Mouse (Mus musculus): ENCODE results near the gene 2010111I01Rik. TPM values are rescaled to one million over a fixed set of nuclear protein-coding genes. Genes with fewer than 3 reads are reported as not detected.
A peak's percentile ranks its signal among the peaks of the same experiment; 100 is the strongest.

2010111I01Rik gene
- polyA plus RNA-seq, 1 experiment from 2014 or later: 144 TPM

DNA sequence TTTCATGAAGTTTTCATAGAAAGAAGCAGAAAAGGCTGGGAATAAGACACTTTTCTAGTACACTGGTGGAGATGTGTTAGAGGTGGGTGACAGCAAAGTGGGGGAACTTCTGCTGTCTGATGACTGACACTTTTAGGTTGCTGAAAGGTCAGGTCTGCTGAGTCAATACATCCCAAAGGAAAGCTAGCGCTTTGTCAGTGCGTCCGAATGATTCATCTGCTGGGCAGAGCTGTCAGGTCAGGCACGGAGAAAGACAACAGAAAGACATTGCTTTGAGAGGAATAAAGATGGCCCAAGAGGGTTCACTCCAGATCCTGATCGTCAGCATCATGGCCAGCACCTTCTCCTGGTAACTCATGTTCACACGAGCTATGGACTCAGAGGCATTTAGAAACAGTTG lies 128.9 kb downstream of the 2010111I01Rik start:
- Histone ChIP-seq H3K27ac (replicated peaks; ENCODE audit: low read depth, low read length) (peak overlapping the region; percentile 62; the same call in 1 of the 2 replicates), H3K36me3 (ENCODE audit: control insufficient read depth, insufficient read depth, low read length) (no peaks in the 10 kb centered on the region), H3K4me2 (ENCODE audit: low read depth, low read length) (no peak overlapping the region), H3K4me1 (ENCODE audit: control insufficient read depth, insufficient read depth, low read length) (peaks cover 34% of the 10 kb centered on the region), H3K9me3 (ENCODE audit: control insufficient read depth, low read length) (no peaks in the 10 kb centered on the region), H3K4me3 (ENCODE audit: low read depth, low read length) (no peak overlapping the region), H3K9ac (ENCODE audit: low read depth, low read length) (no peak overlapping the region), H3K27me3 (replicated peaks; ENCODE audit: control insufficient read depth, insufficient read depth, low read length) (no peaks in the 10 kb centered on the region)
- DNase-seq (ENCODE audit: low spot score): no peak
- ATAC-seq (ENCODE audit: low read depth): no peak
- 75% methylated on average over 6 of the region's 6 CpGs for WGBS

DNA sequence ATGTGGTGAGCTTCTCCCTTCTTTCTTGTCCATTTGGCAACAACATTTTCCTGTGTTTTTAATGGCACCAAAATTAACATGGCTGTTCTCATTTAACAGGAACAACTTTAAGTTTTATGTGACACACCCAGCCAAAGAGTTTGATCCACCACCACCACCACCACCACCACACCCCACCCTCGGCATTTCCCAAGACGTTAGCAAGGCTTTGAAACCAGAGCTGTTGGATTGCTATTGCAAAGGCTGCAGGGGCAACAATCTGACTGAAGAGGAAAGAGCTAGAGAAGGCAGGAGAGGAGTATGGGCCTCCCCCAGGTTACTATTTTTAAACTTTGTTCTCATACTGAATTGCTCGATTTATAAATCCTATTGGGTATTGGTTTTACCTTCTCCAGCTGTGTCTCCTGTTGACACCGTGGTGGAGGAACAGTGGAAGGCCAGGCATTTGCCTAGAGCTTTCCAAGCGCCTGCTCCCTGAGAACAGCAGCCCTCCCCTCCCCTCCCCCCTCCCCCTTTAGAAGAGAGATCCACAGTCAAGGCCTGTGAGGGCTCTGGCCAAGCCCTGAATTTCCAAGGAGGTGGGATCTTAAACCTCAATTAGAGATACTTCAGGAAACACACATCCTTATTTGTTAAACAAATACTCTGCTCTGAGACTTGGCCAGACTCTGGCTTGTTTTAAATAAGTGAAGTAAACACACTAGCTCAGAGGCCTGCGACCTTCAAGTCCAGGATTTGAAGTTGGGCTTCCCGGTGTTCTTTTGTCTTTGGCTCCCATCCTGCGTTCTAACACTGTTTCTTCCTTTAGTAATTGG lies 129.8 kb downstream of the 2010111I01Rik start:
- Histone ChIP-seq H3K4me1 (ENCODE audit: control insufficient read depth, insufficient read depth, low read length) (peaks cover 34% of the 10 kb centered on the region), H3K27ac (replicated peaks; ENCODE audit: low read depth, low read length) (peak overlapping the region; percentile 62)
- peak; percentile 66 for ATAC-seq (ENCODE audit: low read depth)

DNA sequence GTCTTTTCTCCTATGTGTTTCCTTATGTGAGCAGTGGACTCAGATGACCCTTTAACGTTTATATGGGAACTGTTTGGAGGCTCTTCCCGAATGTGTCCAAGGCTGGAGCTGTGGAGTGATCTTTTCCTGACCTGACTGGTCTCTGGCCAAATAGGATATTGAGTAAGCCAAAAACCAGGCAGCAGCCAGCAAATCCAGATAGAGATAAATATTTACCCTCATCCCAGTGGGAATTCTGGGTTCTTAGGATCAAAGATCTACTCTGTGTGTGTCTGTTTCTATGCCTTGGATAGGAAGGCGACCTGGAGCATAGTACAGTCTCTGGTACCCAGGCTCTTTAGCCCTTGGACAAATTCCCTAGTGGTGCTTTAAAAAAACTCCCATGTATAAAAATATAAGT lies 132.1 kb downstream of the 2010111I01Rik start:
- Histone ChIP-seq H3K4me2 (ENCODE audit: low read depth, low read length) (no peak overlapping the region), H3K9me3 (ENCODE audit: control insufficient read depth, low read length) (no peaks in the 10 kb centered on the region), H3K9ac (ENCODE audit: low read depth, low read length) (no peak overlapping the region), H3K27ac (replicated peaks; ENCODE audit: low read depth, low read length) (peak overlapping the region; percentile 45; the same call in 1 of the 2 replicates), H3K4me1 (ENCODE audit: control insufficient read depth, insufficient read depth, low read length) (peaks cover 34% of the 10 kb centered on the region), H3K4me3 (ENCODE audit: low read depth, low read length) (no peak overlapping the region), H3K36me3 (ENCODE audit: control insufficient read depth, insufficient read depth, low read length) (no peaks in the 10 kb centered on the region), H3K27me3 (replicated peaks; ENCODE audit: control insufficient read depth, insufficient read depth, low read length) (no peaks in the 10 kb centered on the region)
- 47% methylated on average over 3 of the region's 3 CpGs for WGBS
- ATAC-seq (ENCODE audit: low read depth) (no peak), DNase-seq (ENCODE audit: low spot score) (peak; percentile 62)

More for the DNA sequence above, 129.8 kb downstream of the 2010111I01Rik start:
- WGBS: 16% methylated on average over 8 of the region's 8 CpGs
- Histone ChIP-seq H3K27me3 (replicated peaks; ENCODE audit: control insufficient read depth, insufficient read depth, low read length) (no peaks in the 10 kb centered on the region), H3K9me3 (ENCODE audit: control insufficient read depth, low read length) (no peaks in the 10 kb centered on the region), H3K36me3 (ENCODE audit: control insufficient read depth, insufficient read depth, low read length) (no peaks in the 10 kb centered on the region), H3K9ac (ENCODE audit: low read depth, low read length) (no peak overlapping the region), H3K4me2 (ENCODE audit: low read depth, low read length) (no peak overlapping the region), H3K4me3 (ENCODE audit: low read depth, low read length) (no peak overlapping the region)
- DNase-seq (ENCODE audit: low spot score): peak; percentile 73

DNA sequence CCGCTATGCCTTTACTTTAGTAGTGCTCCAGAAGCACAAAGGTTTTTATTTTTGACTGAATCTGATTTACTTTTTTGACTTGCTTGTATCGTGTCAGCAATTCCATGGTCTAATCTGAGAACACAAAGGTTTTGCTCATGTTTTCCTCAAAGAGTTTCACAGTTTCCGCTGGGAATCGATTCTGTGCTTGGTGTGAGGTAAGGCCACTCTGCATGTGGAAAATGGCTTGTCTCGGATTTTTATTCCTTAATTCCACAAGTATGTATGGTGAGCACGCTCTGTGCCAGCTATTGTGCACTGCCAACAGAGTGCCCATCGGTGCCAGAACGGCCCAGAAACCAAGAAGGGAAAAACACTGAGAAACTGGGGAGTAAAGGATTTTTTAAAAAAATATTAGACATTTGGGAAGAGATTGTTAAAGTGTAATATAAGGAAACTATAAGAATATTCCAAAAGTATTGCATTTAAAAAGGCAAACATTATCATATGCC lies 132.8 kb downstream of the 2010111I01Rik start:
- no peak overlapping the region for H3K9ac ChIP-seq (ENCODE audit: low read depth, low read length)
- WGBS: 65% methylated on average over 8 of the region's 8 CpGs
- H3K4me2 ChIP-seq (ENCODE audit: low read depth, low read length): no peak overlapping the region
- ATAC-seq (ENCODE audit: low read depth) (peak; percentile 48; the same call in 1 of the 2 replicates), DNase-seq (ENCODE audit: low spot score) (peak; percentile 66)
- H3K4me1 ChIP-seq (ENCODE audit: control insufficient read depth, insufficient read depth, low read length): peaks cover 34% of the 10 kb centered on the region
- no peaks in the 10 kb centered on the region for H3K27me3 ChIP-seq (replicated peaks; ENCODE audit: control insufficient read depth, insufficient read depth, low read length)
- H3K9me3 ChIP-seq (ENCODE audit: control insufficient read depth, low read length): no peaks in the 10 kb centered on the region
- peak overlapping the region; percentile 45 for H3K27ac ChIP-seq (replicated peaks; ENCODE audit: low read depth, low read length)
- no peak overlapping the region for H3K4me3 ChIP-seq (ENCODE audit: low read depth, low read length)
- H3K36me3 ChIP-seq (ENCODE audit: control insufficient read depth, insufficient read depth, low read length): no peaks in the 10 kb centered on the region

DNA sequence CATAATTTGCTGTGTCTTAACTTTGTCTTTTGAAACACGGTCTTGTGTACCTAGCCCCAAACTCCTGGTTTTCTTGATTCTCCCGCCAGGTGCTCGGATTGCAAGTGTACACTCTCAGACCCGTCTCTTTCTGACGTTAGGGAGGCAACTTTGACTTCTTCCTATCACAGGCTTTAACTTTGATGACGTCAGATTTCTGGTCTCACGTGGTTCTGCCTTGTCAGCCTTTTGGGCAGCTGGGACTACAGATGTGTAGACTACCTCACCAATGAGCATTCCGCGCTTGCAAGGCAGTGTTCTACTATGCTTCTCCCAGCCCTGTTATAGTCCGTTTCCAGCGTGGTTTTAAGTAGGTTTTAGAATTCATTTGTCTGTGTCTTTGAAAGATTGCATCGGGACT lies 137.1 kb downstream of the 2010111I01Rik start:
- Histone ChIP-seq H3K4me2 (ENCODE audit: low read depth, low read length) (no peak overlapping the region), H3K4me3 (ENCODE audit: low read depth, low read length) (no peak overlapping the region), H3K4me1 (ENCODE audit: control insufficient read depth, insufficient read depth, low read length) (peaks cover 16% of the 10 kb centered on the region; the same call in 1 of the 2 replicates), H3K27me3 (replicated peaks; ENCODE audit: control insufficient read depth, insufficient read depth, low read length) (no peaks in the 10 kb centered on the region), H3K36me3 (ENCODE audit: control insufficient read depth, insufficient read depth, low read length) (no peaks in the 10 kb centered on the region), H3K9ac (ENCODE audit: low read depth, low read length) (no peak overlapping the region), H3K9me3 (ENCODE audit: control insufficient read depth, low read length) (no peaks in the 10 kb centered on the region), H3K27ac (replicated peaks; ENCODE audit: low read depth, low read length) (no peak overlapping the region)
- DNase-seq (ENCODE audit: low spot score): no peak
- WGBS: 70% methylated on average over 12 of the region's 12 CpGs
- ATAC-seq (ENCODE audit: low read depth): no peak

DNA sequence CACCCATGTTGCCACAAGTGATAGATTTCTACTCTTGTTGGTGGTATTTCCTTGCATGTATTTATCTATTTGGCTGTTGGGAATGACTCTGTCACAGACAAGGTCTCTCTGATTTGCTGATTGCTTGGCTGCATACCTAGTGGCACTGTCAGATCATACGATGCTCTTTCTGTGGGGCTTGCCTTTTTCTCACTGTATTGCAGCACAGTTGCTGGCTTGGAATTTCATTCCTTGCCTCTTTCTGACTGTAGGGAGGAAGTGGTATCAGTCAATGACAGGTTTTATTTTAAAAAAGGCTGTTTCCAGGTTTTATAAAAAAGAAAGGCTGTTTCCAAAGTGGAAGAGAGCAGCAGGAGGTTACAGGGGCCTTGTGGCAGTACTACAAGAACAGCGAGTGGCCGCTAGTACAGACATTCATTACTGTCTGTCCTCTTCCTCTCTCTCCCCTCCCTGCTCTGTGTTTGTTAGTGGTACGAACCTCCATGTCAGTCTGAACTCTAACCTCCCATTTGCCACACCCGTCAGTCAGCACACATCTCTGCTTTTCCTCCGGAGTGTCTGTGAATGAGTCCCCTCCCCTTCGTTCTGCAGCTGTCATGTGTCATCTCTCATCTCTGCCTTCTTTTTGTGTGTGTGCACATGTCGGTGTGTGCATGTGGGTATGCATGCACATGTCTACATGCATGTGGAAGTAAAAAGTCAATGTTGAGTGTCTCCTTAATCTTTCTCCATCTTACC lies 138.3 kb downstream of the 2010111I01Rik start:
- H3K27me3 ChIP-seq (replicated peaks; ENCODE audit: control insufficient read depth, insufficient read depth, low read length): no peaks in the 10 kb centered on the region
- ATAC-seq (ENCODE audit: low read depth): peak; percentile 41; the same call in 1 of the 2 replicates
- H3K4me3 ChIP-seq (ENCODE audit: low read depth, low read length): no peak overlapping the region
- 0 out of 2 replicates have a peak, but pooled peaks cover 8% of the 10 kb centered on the region for H3K4me1 ChIP-seq (ENCODE audit: control insufficient read depth, insufficient read depth, low read length)
- H3K36me3 ChIP-seq (ENCODE audit: control insufficient read depth, insufficient read depth, low read length): no peaks in the 10 kb centered on the region
- DNase-seq (ENCODE audit: low spot score): no peak
- no peak overlapping the region for H3K4me2 ChIP-seq (ENCODE audit: low read depth, low read length)
- 41% methylated on average over 8 of the region's 8 CpGs for WGBS
- no peaks in the 10 kb centered on the region for H3K9me3 ChIP-seq (ENCODE audit: control insufficient read depth, low read length)
- H3K9ac ChIP-seq (ENCODE audit: low read depth, low read length): no peak overlapping the region
- no peak overlapping the region for H3K27ac ChIP-seq (replicated peaks; ENCODE audit: low read depth, low read length)

DNA sequence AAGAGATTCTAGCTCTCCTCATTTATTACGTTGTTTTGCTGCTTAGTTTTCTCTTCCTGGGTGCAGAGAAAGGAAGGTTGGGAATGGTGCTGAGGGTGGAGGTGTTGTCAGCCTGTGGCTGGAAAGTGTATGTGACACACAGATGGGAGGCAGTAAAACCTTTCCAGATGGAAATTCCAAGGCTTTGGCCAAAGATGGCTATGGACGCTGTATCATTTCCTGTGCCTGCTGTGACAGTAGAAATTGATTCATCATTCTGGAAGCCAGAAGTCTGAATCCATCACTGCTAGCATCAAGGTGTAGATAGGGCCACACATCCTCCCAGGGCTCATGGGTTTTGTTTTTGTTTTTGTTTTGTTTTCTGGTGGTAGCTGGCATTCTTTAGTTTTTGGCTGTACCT lies 141.9 kb downstream of the 2010111I01Rik start:
- Histone ChIP-seq H3K4me1 (ENCODE audit: control insufficient read depth, insufficient read depth, low read length) (peaks cover 11% of the 10 kb centered on the region), H3K9me3 (ENCODE audit: control insufficient read depth, low read length) (no peaks in the 10 kb centered on the region), H3K36me3 (ENCODE audit: control insufficient read depth, insufficient read depth, low read length) (no peaks in the 10 kb centered on the region), H3K27me3 (replicated peaks; ENCODE audit: control insufficient read depth, insufficient read depth, low read length) (no peaks in the 10 kb centered on the region), H3K4me3 (ENCODE audit: low read depth, low read length) (no peak overlapping the region), H3K4me2 (ENCODE audit: low read depth, low read length) (no peak overlapping the region), H3K27ac (replicated peaks; ENCODE audit: low read depth, low read length) (no peak overlapping the region), H3K9ac (ENCODE audit: low read depth, low read length) (no peak overlapping the region)
- WGBS: 53% methylated on average over 2 of the region's 2 CpGs
- DNase-seq (ENCODE audit: low spot score) (no peak), ATAC-seq (ENCODE audit: low read depth) (no peak)

DNA sequence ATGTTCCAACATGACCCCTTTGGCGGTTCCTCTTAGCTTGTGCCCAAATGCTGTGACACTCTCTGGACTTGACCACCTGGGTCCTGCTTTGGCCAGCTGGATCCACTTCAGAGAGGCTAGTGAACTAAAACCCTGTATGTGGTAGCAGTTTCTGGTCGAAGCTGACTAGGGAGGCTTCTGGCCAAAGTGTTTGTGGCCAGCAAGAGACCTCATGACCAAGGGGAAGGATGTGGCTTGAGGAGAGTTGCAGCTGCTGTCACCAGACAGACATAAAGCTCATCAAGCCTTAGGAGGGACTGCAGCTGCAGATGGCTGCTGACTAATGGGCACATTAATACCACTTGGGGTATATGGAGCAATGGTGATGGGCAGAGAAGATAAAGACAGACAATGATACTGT lies 143.9 kb downstream of the 2010111I01Rik start:
- ATAC-seq (ENCODE audit: low read depth) (no peak), DNase-seq (ENCODE audit: low spot score) (no peak)
- H3K9ac ChIP-seq (ENCODE audit: low read depth, low read length): no peak overlapping the region
- H3K27me3 ChIP-seq (replicated peaks; ENCODE audit: control insufficient read depth, insufficient read depth, low read length): no peaks in the 10 kb centered on the region
- H3K27ac ChIP-seq (replicated peaks; ENCODE audit: low read depth, low read length): no peak overlapping the region
- no peak overlapping the region for H3K4me2 ChIP-seq (ENCODE audit: low read depth, low read length)
- 73% methylated on average over 2 of the region's 2 CpGs for WGBS
- H3K4me3 ChIP-seq (ENCODE audit: low read depth, low read length): no peak overlapping the region
- H3K9me3 ChIP-seq (ENCODE audit: control insufficient read depth, low read length): no peaks in the 10 kb centered on the region
- peaks cover 23% of the 10 kb centered on the region for H3K4me1 ChIP-seq (ENCODE audit: control insufficient read depth, insufficient read depth, low read length)
- H3K36me3 ChIP-seq (ENCODE audit: control insufficient read depth, insufficient read depth, low read length): no peaks in the 10 kb centered on the region

Data from embryonic facial prominence, embryonic 14.5 days (tissue).